20 mouse cellular contexts compared by ENCODE assay signal in the genomic region with DNA sequence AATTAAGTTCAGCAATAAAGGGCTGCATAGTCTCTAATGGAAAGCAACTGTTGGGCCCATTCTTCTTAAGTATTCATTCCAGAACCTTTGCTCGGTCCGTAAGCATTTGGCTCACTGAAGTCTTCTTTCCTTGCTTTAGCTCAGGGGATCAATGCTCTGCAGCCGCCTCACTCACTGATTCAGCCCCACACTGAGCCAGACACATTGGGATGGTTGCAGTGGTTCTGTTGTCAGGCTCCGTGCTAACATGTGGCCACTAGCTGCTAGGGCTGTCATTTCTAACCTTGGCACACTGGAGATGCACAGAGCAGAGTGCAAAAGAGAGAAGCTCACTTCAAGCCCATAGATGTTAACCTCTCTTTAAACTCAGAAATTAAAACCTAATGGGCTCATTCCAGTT.
DNase-seq lines count a peak whose midpoint lies in the region; ATAC-seq lines count a peak whose summit lies in the region.
"Had no signal": no experiment of that assay in that cellular context is flagged by ENCODE, and none has a peak within 500 bp of the region (broad histone marks: within the 10 kb centered on the region; RNA-seq: fewer than 3 reads in every experiment).

No protein-coding gene starts in this region.

- H3K4me2 ChIP-seq in embryonic facial prominence, embryonic 14.5 days (ENCODE audit: low read depth, low read length) = no peak overlapping the region
- no peak overlapping the region for H3K4me2 ChIP-seq in limb, embryonic 13.5 days (replicated peaks)
- H3K4me2 ChIP-seq: heart, embryonic 13.5 days; hindbrain, embryonic 13.5 days had no signal

- no peak overlapping the region for H3K9ac ChIP-seq in embryonic facial prominence, embryonic 14.5 days (ENCODE audit: low read depth, low read length)
- no peak overlapping the region for H3K9ac ChIP-seq in limb, embryonic 13.5 days
- H3K9ac ChIP-seq: heart, embryonic 13.5 days; hindbrain, embryonic 13.5 days had no signal

- no peaks in the 10 kb centered on the region for H3K27me3 ChIP-seq in embryonic facial prominence, embryonic 10.5 days (replicated peaks; ENCODE audit: low read depth, poor library complexity, severe bottlenecking)
- H3K27me3 ChIP-seq in embryonic facial prominence, embryonic 14.5 days (replicated peaks; ENCODE audit: control insufficient read depth, insufficient read depth, low read length) = no peaks in the 10 kb centered on the region
- H3K27me3 ChIP-seq in limb, embryonic 13.5 days = no peaks in the 10 kb centered on the region
- H3K27me3 ChIP-seq: CH12.LX; heart, embryonic 13.5 days; hindbrain, embryonic 13.5 days; Patski had no signal

- peak; percentile 68 for DNase-seq in heart, adult 11 months
- DNase-seq in heart, postnatal 10 days = no peak
- no peak for DNase-seq in embryonic facial prominence, embryonic 10.5 days (ENCODE audit: low spot score)
- peak; percentile 80 for DNase-seq in embryonic facial prominence, embryonic 14.5 days (ENCODE audit: low spot score)
- no peak for DNase-seq in right cerebral cortex, postnatal 25 days
- DNase-seq: adrenal gland, postnatal 25 days; cerebellum, adult 2 months; cerebellum, postnatal 10 days; gastrocnemius, postnatal 36 days; heart, adult 18-20 months; kidney, adult 11 months had no signal

- WGBS in embryonic facial prominence, embryonic 10.5 days = 40% methylated on average over 4 of the region's 4 CpGs
- 37% methylated on average over 4 of the region's 4 CpGs for WGBS in embryonic facial prominence, embryonic 14.5 days
- 19% methylated on average over 4 of the region's 4 CpGs for WGBS in limb, embryonic 13.5 days

- H3K36me3 ChIP-seq in embryonic facial prominence, embryonic 10.5 days (replicated peaks) = no peaks in the 10 kb centered on the region
- H3K36me3 ChIP-seq in embryonic facial prominence, embryonic 14.5 days (ENCODE audit: control insufficient read depth, insufficient read depth, low read length) = no peaks in the 10 kb centered on the region
- no peaks in the 10 kb centered on the region for H3K36me3 ChIP-seq in limb, embryonic 13.5 days
- H3K36me3 ChIP-seq: heart, embryonic 13.5 days; hindbrain, embryonic 13.5 days had no signal

- intact Hi-C loops in heart, postnatal 10 days (cut with DNase I) = no loop called here

- no peaks in the 10 kb centered on the region for H3K9me3 ChIP-seq in embryonic facial prominence, embryonic 10.5 days
- no peaks in the 10 kb centered on the region for H3K9me3 ChIP-seq in embryonic facial prominence, embryonic 14.5 days (ENCODE audit: control insufficient read depth, low read length)
- H3K9me3 ChIP-seq in limb, embryonic 13.5 days = no peaks in the 10 kb centered on the region
- H3K9me3 ChIP-seq: heart, embryonic 13.5 days; hindbrain, embryonic 13.5 days had no signal

- H3K27ac ChIP-seq in embryonic facial prominence, embryonic 10.5 days (replicated peaks) = peak overlapping the region; percentile 78
- peak overlapping the region; percentile 44; the same call in 1 of the 2 replicates for H3K27ac ChIP-seq in embryonic facial prominence, embryonic 14.5 days (replicated peaks; ENCODE audit: low read depth, low read length)
- H3K27ac ChIP-seq in limb, embryonic 13.5 days = 0 out of 2 replicates have a peak overlapping the region, but pooled peaks have one; percentile 23
- H3K27ac ChIP-seq: heart, embryonic 13.5 days; hindbrain, embryonic 13.5 days; hindbrain, postnatal 0 days had no signal

- no peak for ATAC-seq in embryonic facial prominence, embryonic 14.5 days (ENCODE audit: low read depth)
- ATAC-seq in limb, embryonic 13.5 days (ENCODE audit: low FRiP score, low read depth) = no peak
- no peak for ATAC-seq in megakaryocyte-erythroid progenitor cell, adult 5-6 weeks (replicated peaks; ENCODE audit: low FRiP score, low TSS enrichment, poor library complexity, severe bottlenecking)
- ATAC-seq: activated CD4-positive, CD25-positive, alpha-beta regulatory T cell, adult 4 months; forebrain, embryonic 14.5 days; hindbrain, postnatal 0 days; Patski had no signal

- no peak overlapping the region for H3K4me3 ChIP-seq in embryonic facial prominence, embryonic 10.5 days
- H3K4me3 ChIP-seq in embryonic facial prominence, embryonic 14.5 days (ENCODE audit: low read depth, low read length) = no peak overlapping the region
- H3K4me3 ChIP-seq in limb, embryonic 13.5 days = no peak overlapping the region
- H3K4me3 ChIP-seq: heart, embryonic 13.5 days; hindbrain, embryonic 13.5 days had no signal

- peaks cover 61% of the 10 kb centered on the region for H3K4me1 ChIP-seq in embryonic facial prominence, embryonic 10.5 days
- H3K4me1 ChIP-seq in embryonic facial prominence, embryonic 14.5 days (ENCODE audit: control insufficient read depth, insufficient read depth, low read length) = peaks cover 16% of the 10 kb centered on the region
- H3K4me1 ChIP-seq in limb, embryonic 13.5 days = peaks cover 18% of the 10 kb centered on the region

Comparison
In these comparisons a context has a peak if more than half of its experiments do, and no peak if none do; other contexts are left out.
1. DNase-seq: peak in heart, adult 11 months (single experiment) and embryonic facial prominence, embryonic 14.5 days (single experiment); none in heart, postnatal 10 days (0 of 2), embryonic facial prominence, embryonic 10.5 days (single experiment) and right cerebral cortex, postnatal 25 days (single experiment).
2. H3K27ac ChIP-seq: peak in every context shown above with its lines; median percentile 78 in embryonic facial prominence, embryonic 10.5 days; 44 in embryonic facial prominence, embryonic 14.5 days; 23 in limb, embryonic 13.5 days.